8 mouse cellular contexts compared by ENCODE assay signal in genomic region chr5:139908811-139909627, GRCm38 (mm10). TPM values are rescaled to one million over a fixed set of nuclear protein-coding genes. Genes with fewer than 3 reads are reported as not detected.
A peak's percentile ranks its signal among the peaks of the same experiment; 100 is the strongest.
DNase-seq lines count a peak whose midpoint lies in the region; ATAC-seq and TF ChIP-seq lines count a peak whose summit lies in the region.

No protein-coding gene starts in this region.

- DNase-seq in heart, adult 2 months, result peak in 1 of 2 experiments; percentile 38
- DNase-seq in heart, postnatal 14 days, result no peak
- no peak for DNase-seq in Patski (ENCODE audit: low read depth, low spot score)
- peak; percentile 58 for DNase-seq in liver, embryonic 11.5 days (ENCODE audit: low spot score)
- DNase-seq in right cerebral cortex, adult 18-20 months, result no peak
- no peak for DNase-seq in urinary bladder, postnatal 4 days (ENCODE audit: low spot score in 2 of 2)

- peaks cover 2% of the 10 kb centered on the region; the same call in 1 of the 2 replicates for H3K4me1 ChIP-seq in heart, adult 2 months (ENCODE audit: control insufficient read depth, insufficient read depth, low read length)
- peaks cover 13% of the 10 kb centered on the region for H3K4me1 ChIP-seq in heart, embryonic 16.5 days (ENCODE audit: control insufficient read depth, insufficient read depth, low read length)
- H3K4me1 ChIP-seq in liver, embryonic 11.5 days (replicated peaks; ENCODE audit: control insufficient read depth, insufficient read depth, low read length), result peaks cover 8% of the 10 kb centered on the region; the same call in 1 of the 2 replicates
- H3K4me1 ChIP-seq in olfactory bulb, adult 2 months (ENCODE audit: control insufficient read depth, insufficient read depth, low read length), result peaks cover 43% of the 10 kb centered on the region

- H3K36me3 ChIP-seq in heart, adult 2 months (ENCODE audit: control insufficient read depth, insufficient read depth, low read length), result no peaks in the 10 kb centered on the region
- no peaks in the 10 kb centered on the region for H3K36me3 ChIP-seq in heart, embryonic 16.5 days (ENCODE audit: control insufficient read depth, insufficient read depth)
- H3K36me3 ChIP-seq in liver, embryonic 11.5 days (ENCODE audit: control insufficient read depth, insufficient read depth, low read length), result no peaks in the 10 kb centered on the region

- ATAC-seq in Patski, result peak; percentile 2
- ATAC-seq in heart, embryonic 16.5 days (replicated peaks; ENCODE audit: extremely low read depth, insufficient read depth, low FRiP score), result peak; percentile 4; the same call in 1 of the 2 replicates
- ATAC-seq in liver, embryonic 11.5 days (replicated peaks; ENCODE audit: low FRiP score), result no peak

- TF ChIP-seq EP300 in heart, adult 2 months (IDR thresholded peaks at IDR 0.05; ENCODE audit: insufficient read depth, low read depth, low read length), result no peak

- CTCF ChIA-PET in Patski (lab: Charles Lee), result interaction anchor here (1.8 kb wide), 1 partner anchor 25 kb away, joined by 5 read pairs; no protein-coding TSS in a partner anchor

- H3K27ac ChIP-seq in heart, adult 2 months, result no peak overlapping the region
- no peak overlapping the region for H3K27ac ChIP-seq in heart, embryonic 16.5 days (ENCODE audit: low read length)
- no peak overlapping the region for H3K27ac ChIP-seq in liver, embryonic 11.5 days (ENCODE audit: low read depth, low read length)
- H3K27ac ChIP-seq in olfactory bulb, adult 2 months (ENCODE audit: insufficient read depth, low read depth, low read length), result peak overlapping the region; percentile 30

- peak overlapping the region; percentile 98 for H3K4me2 ChIP-seq in heart, embryonic 16.5 days (ENCODE audit: low read depth, low read length)
- peak overlapping the region; percentile 86 for H3K4me2 ChIP-seq in liver, embryonic 11.5 days

- in situ Hi-C loops in Patski (cut with MboI; ENCODE audit: low pct_unique_long_range_greater_than_20kb), result loop anchor here (5.0 kb wide), 2 partner anchors 58 to 123 kb away; no protein-coding TSS in a partner anchor

- TF ChIP-seq POLR2A in heart, adult 2 months (IDR thresholded peaks at IDR 0.05; ENCODE audit: insufficient read depth, low read depth, low read length), result no peak
- no peak for TF ChIP-seq POLR2A in olfactory bulb, adult 2 months (IDR thresholded peaks at IDR 0.05; ENCODE audit: insufficient read depth, low read depth, low read length)

- H3K4me3 ChIP-seq in heart, adult 2 months, result peak overlapping the region; percentile 62
- peak overlapping the region; percentile 61 for H3K4me3 ChIP-seq in heart, embryonic 16.5 days (ENCODE audit: low read length)
- H3K4me3 ChIP-seq in liver, embryonic 11.5 days (ENCODE audit: low read depth, low read length), result peak overlapping the region; percentile 57
- peak overlapping the region; percentile 66 for H3K4me3 ChIP-seq in olfactory bulb, adult 2 months (ENCODE audit: insufficient read depth, low read depth, low read length)

- H3K27me3 ChIP-seq in heart, adult 2 months (ENCODE audit: control insufficient read depth, insufficient read depth, low read length), result peaks cover 26% of the 10 kb centered on the region
- no peaks in the 10 kb centered on the region for H3K27me3 ChIP-seq in Patski
- peaks cover 85% of the 10 kb centered on the region for H3K27me3 ChIP-seq in heart, embryonic 16.5 days (ENCODE audit: control insufficient read depth, insufficient read depth, low read length)
- H3K27me3 ChIP-seq in liver, embryonic 11.5 days (replicated peaks; ENCODE audit: control insufficient read depth, insufficient read depth, low read length), result peaks cover 91% of the 10 kb centered on the region

- POLR2A ChIA-PET in Patski (lab: Charles Lee), result interaction anchor here (1.0 to 2.2 kb wide), 4 partner anchors 23 to 425 kb away, joined by 3 to 7 read pairs (median 4); no protein-coding TSS in a partner anchor

- H3K79me2 ChIP-seq in heart, adult 2 months (replicated peaks; ENCODE audit: control insufficient read depth, insufficient read depth, low read length), result no peaks in the 10 kb centered on the region

- no peaks in the 10 kb centered on the region for H3K9me3 ChIP-seq in heart, embryonic 16.5 days (replicated peaks; ENCODE audit: control insufficient read depth, low read length)
- H3K9me3 ChIP-seq in liver, embryonic 11.5 days (ENCODE audit: control insufficient read depth, low read length), result no peaks in the 10 kb centered on the region

- TF ChIP-seq CTCF in heart, adult 2 months (IDR thresholded peaks at IDR 0.05), result no peak
- TF ChIP-seq CTCF in Patski (IDR thresholded peaks at IDR 0.05), result no peak
- TF ChIP-seq CTCF in olfactory bulb, adult 2 months (IDR thresholded peaks at IDR 0.05; ENCODE audit: insufficient read depth, low read depth, low read length), result no peak

- WGBS in heart, adult 2 months, result 1% methylated on average over 46 of the region's 50 CpGs
- WGBS in heart, embryonic 16.5 days, result under 1% methylated on average over 50 of the region's 50 CpGs
- WGBS in liver, embryonic 11.5 days, result under 1% methylated on average over 48 of the region's 50 CpGs
- under 1% methylated on average over 50 of the region's 50 CpGs for WGBS in olfactory bulb, adult 2 months

- peak overlapping the region; percentile 63 for H3K9ac ChIP-seq in heart, adult 2 months (ENCODE audit: low read depth, low read length)
- H3K9ac ChIP-seq in heart, embryonic 16.5 days (ENCODE audit: low read length), result peak overlapping the region; percentile 67
- no peak overlapping the region for H3K9ac ChIP-seq in liver, embryonic 11.5 days (ENCODE audit: low read depth, low read length)

- intact Hi-C loops in heart, adult 2 months (cut with DNase I), result loop anchor here (5.0 kb wide), 1 partner anchor 228 kb away; no protein-coding TSS in a partner anchor
- intact Hi-C loops in heart, postnatal 14 days (cut with DNase I), result loop anchor here (2.0 to 5.0 kb wide), 4 partner anchors 70 to 383 kb away; no protein-coding TSS in a partner anchor

RNA-seq across cellular contexts. Expression of gene Elfn1, which starts 1.3 kb away (rescaled TPM):
- under 1 TPM in 1 of 2 experiments, not detected in 1; 0.14 TPM for total RNA-seq in heart, adult 2 months (2021)
- polyA plus RNA-seq in heart, adult 2 months (2012; rRNA removed), result 0.18 and 0.25 TPM in 2 replicates
- total RNA-seq in heart, postnatal 14 days (2021), result under 1 TPM; 0.27 to 0.31 TPM
- 51.0 TPM for polyA plus RNA-seq in Patski (2021)
- polyA plus RNA-seq in heart, embryonic 16.5 days (2015; fragmentation: Nextera tagmentation; extraction: Ambion mirVana), result 0.19 and 0.68 TPM in 2 replicates
- polyA plus RNA-seq in liver, embryonic 11.5 days (2014; fragmentation: Nextera tagmentation; extraction: Ambion mirVana), result 0.09 and 0.23 TPM in 2 replicates
- polyA plus RNA-seq in olfactory bulb, adult 2 months (2012; ENCODE audit: insufficient read depth, insufficient read length, low replicate concordance, missing spikeins), result not detected in 2 replicates
